Mouse (Mus musculus): ENCODE data around the gene Dnajb2.

Dnajb2 gene

DNA sequence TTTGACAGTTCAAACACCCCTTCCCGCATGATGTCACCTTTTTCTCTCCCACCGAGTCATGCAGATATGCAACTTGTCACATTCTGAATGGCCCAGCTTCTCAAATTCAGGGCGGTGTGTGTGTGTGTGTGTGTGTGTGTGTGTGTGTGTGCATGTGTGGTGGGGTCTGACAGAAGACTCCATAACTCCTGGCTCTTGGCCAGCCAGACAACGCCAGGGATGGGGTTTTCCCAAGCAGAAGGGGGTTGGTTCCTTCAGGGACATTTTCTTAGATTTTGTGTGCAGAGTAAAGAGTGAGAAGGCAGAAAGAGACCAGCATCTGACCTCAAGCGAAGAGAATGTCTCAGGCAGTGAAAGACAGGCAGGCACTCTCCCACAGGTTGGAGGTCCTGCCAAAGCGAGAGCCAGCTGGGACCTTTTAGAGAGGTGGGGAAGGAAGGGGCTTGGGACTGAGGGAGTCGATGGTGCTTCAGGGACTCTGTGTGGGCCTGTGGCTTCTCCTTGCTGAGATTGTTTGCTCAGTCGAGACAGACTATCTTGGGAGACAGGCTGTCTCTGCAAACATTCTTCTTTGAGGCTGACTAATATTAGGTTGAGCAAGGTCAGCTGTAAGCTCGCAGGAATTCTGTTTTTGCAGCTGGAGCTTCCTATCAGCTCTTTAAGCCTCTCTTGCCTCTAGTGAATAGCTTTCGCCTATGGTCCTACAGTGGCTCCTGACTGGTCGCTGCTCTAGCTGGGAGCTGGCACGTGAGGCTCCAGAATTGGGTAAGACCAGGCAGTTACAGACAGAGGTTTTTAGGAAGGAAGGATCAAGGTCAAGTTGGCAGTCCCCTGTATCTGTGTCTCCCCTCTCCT is 56.5 kb downstream of the Dnajb2 start:
- no peak for DNase-seq (ENCODE audit: low spot score in 2 of 2)

GRCm38 (mm10) chr1:75293331-75293701 is 57.1 kb downstream of the Dnajb2 start:
- no peak for DNase-seq (ENCODE audit: low spot score in 2 of 2)

- no peak for DNase-seq (ENCODE audit: low spot score in 2 of 2)
Measured at GRCm38 (mm10) chr1:75294294-75294693, 58.1 kb downstream of the Dnajb2 start.

Data from thymus, postnatal 10 days (tissue).